Comparison of ENCODE assay signal across 8 mouse cellular contexts in genomic region chr17:23674271-23674952, GRCm38 (mm10). TPM values are rescaled to one million over a fixed set of nuclear protein-coding genes. Genes with fewer than 3 reads are reported as not detected.
DNase-seq lines count a peak whose midpoint lies in the region; ATAC-seq and TF ChIP-seq lines count a peak whose summit lies in the region.

No protein-coding gene starts in this region.

- peak overlapping the region; percentile 65 for H3K27ac ChIP-seq in kidney, adult 2 months (ENCODE audit: insufficient read depth, low read depth, low read length)
- no peak overlapping the region for H3K27ac ChIP-seq in forebrain, postnatal 0 days (ENCODE audit: low read depth, low read length)
- peak overlapping the region; percentile 60 for H3K27ac ChIP-seq in intestine, postnatal 0 days (ENCODE audit: low read depth, low read length)
- H3K27ac ChIP-seq in midbrain, postnatal 0 days (ENCODE audit: low read depth, low read length), result peak overlapping the region; percentile 72

- TF ChIP-seq POLR2A in kidney, adult 2 months (IDR thresholded peaks at IDR 0.05; ENCODE audit: low read depth, low read length), result no peak

- WGBS in kidney, adult 2 months, result 27% methylated on average over 9 of the region's 9 CpGs
- WGBS in forebrain, postnatal 0 days, result 38% methylated on average over 9 of the region's 9 CpGs
- 41% methylated on average over 9 of the region's 9 CpGs for WGBS in intestine, postnatal 0 days
- WGBS in midbrain, postnatal 0 days, result 34% methylated on average over 9 of the region's 9 CpGs

- no peaks in the 10 kb centered on the region for H3K27me3 ChIP-seq in kidney, adult 2 months (replicated peaks; ENCODE audit: control insufficient read depth, insufficient read depth, low read length)
- H3K27me3 ChIP-seq in forebrain, postnatal 0 days (ENCODE audit: insufficient read depth, low read length), result peaks cover 11% of the 10 kb centered on the region; the same call in 1 of the 2 replicates
- peaks cover 8% of the 10 kb centered on the region for H3K27me3 ChIP-seq in intestine, postnatal 0 days (replicated peaks; ENCODE audit: control insufficient read depth, insufficient read depth, low read length)
- peaks cover 7% of the 10 kb centered on the region for H3K27me3 ChIP-seq in midbrain, postnatal 0 days (ENCODE audit: insufficient read depth, low read length)

- peaks cover 7% of the 10 kb centered on the region; the same call in 1 of the 2 replicates for H3K4me1 ChIP-seq in kidney, adult 2 months (ENCODE audit: control insufficient read depth, insufficient read depth, low read length)
- peaks cover 18% of the 10 kb centered on the region; the same call in 1 of the 2 replicates for H3K4me1 ChIP-seq in forebrain, postnatal 0 days (ENCODE audit: insufficient read depth)
- H3K4me1 ChIP-seq in intestine, postnatal 0 days (replicated peaks; ENCODE audit: control insufficient read depth, insufficient read depth, low read length), result peaks cover 28% of the 10 kb centered on the region
- H3K4me1 ChIP-seq in midbrain, postnatal 0 days (ENCODE audit: insufficient read depth, low read length), result peaks cover 17% of the 10 kb centered on the region

- ATAC-seq in forebrain, postnatal 0 days, result no peak
- ATAC-seq in intestine, postnatal 0 days, result no peak
- ATAC-seq in midbrain, postnatal 0 days (ENCODE audit: low FRiP score), result no peak

- peak; percentile 43 for DNase-seq in kidney, adult 2 months
- no peak for DNase-seq in kidney, postnatal 4 days
- DNase-seq in adrenal gland, postnatal 36 days, result peak; percentile 28 to 31
- no peak for DNase-seq in forebrain, postnatal 0 days
- no peak for DNase-seq in midbrain, postnatal 0 days (ENCODE audit: low spot score)
- DNase-seq in left cerebral cortex, adult 11 months (ENCODE audit: low spot score), result no peak
- no peak for DNase-seq in spleen, postnatal 10 days (ENCODE audit: low spot score in 2 of 2)

- peak overlapping the region; percentile 72; the same call in 1 of the 2 replicates for H3K9ac ChIP-seq in forebrain, postnatal 0 days
- peak overlapping the region; percentile 50 for H3K9ac ChIP-seq in intestine, postnatal 0 days (ENCODE audit: low read depth, low read length)
- peak overlapping the region; percentile 69 for H3K9ac ChIP-seq in midbrain, postnatal 0 days (replicated peaks; ENCODE audit: low read length, poor library complexity, severe bottlenecking)

- H3K4me3 ChIP-seq in kidney, adult 2 months (ENCODE audit: insufficient read depth, low read depth, low read length), result peak overlapping the region; percentile 70
- peak overlapping the region; percentile 71 for H3K4me3 ChIP-seq in forebrain, postnatal 0 days (ENCODE audit: low read depth, low read length)
- peak overlapping the region; percentile 80 for H3K4me3 ChIP-seq in intestine, postnatal 0 days (ENCODE audit: low read depth, low read length)
- peak overlapping the region; percentile 59 for H3K4me3 ChIP-seq in midbrain, postnatal 0 days (ENCODE audit: low read depth, low read length)

- peak overlapping the region; percentile 85 for H3K4me2 ChIP-seq in forebrain, postnatal 0 days (ENCODE audit: low read depth)
- peak overlapping the region; percentile 97 for H3K4me2 ChIP-seq in intestine, postnatal 0 days (replicated peaks; ENCODE audit: low read depth)
- peak overlapping the region; percentile 79 for H3K4me2 ChIP-seq in midbrain, postnatal 0 days (ENCODE audit: low read depth, low read length, poor library complexity, severe bottlenecking)

- no peak for TF ChIP-seq CTCF in kidney, adult 2 months (conservative IDR thresholded peaks at IDR 0.05; ENCODE audit: insufficient read depth, insufficient read length, low read depth, low read length)
- no peak for TF ChIP-seq CTCF in forebrain, postnatal 0 days (IDR thresholded peaks at IDR 0.05; ENCODE audit: low read depth)
- TF ChIP-seq CTCF in intestine, postnatal 0 days (IDR thresholded peaks at IDR 0.05; ENCODE audit: low read depth), result no peak
- no peak for TF ChIP-seq CTCF in midbrain, postnatal 0 days (IDR thresholded peaks at IDR 0.05)

- no peaks in the 10 kb centered on the region for H3K36me3 ChIP-seq in kidney, adult 2 months (ENCODE audit: control insufficient read depth, insufficient read depth, low read length)
- 0 out of 2 replicates have a peak, but pooled peaks cover 6% of the 10 kb centered on the region for H3K36me3 ChIP-seq in forebrain, postnatal 0 days (ENCODE audit: insufficient read depth)
- H3K36me3 ChIP-seq in intestine, postnatal 0 days (ENCODE audit: control insufficient read depth, insufficient read depth), result peaks cover 7% of the 10 kb centered on the region; the same call in 1 of the 2 replicates
- H3K36me3 ChIP-seq in midbrain, postnatal 0 days (ENCODE audit: insufficient read depth, low read length), result peaks cover 4% of the 10 kb centered on the region

- no peaks in the 10 kb centered on the region for H3K9me3 ChIP-seq in forebrain, postnatal 0 days (ENCODE audit: low read length)
- no peaks in the 10 kb centered on the region for H3K9me3 ChIP-seq in intestine, postnatal 0 days (ENCODE audit: control insufficient read depth)
- H3K9me3 ChIP-seq in midbrain, postnatal 0 days (ENCODE audit: low read length), result no peaks in the 10 kb centered on the region

RNA-seq across cellular contexts. Expression of gene Thoc6, which starts 0.7 kb away (rescaled TPM):
- polyA plus RNA-seq in kidney, adult 2 months (2012; rRNA removed), result 14.2 and 15.7 TPM in 2 replicates
- total RNA-seq in adrenal gland, postnatal 36 days (2021), result 10 to 100 TPM; 28.6 to 30.3 TPM
- total RNA-seq in forebrain, postnatal 0 days (2014; rRNA removed), result 14.7 and 18.2 TPM in 2 replicates
- 18.0 and 21.1 TPM in 2 replicates for polyA plus RNA-seq in forebrain, postnatal 0 days (2015; fragmentation: Nextera tagmentation; extraction: Ambion mirVana)
- polyA plus RNA-seq in intestine, postnatal 0 days (2015; fragmentation: Nextera tagmentation; extraction: Ambion mirVana), result 14.7 and 15.5 TPM in 2 replicates
- 16.7 and 21.5 TPM in 2 replicates for total RNA-seq in midbrain, postnatal 0 days (2014; rRNA removed)
- 21.1 and 23.2 TPM in 2 replicates for polyA plus RNA-seq in midbrain, postnatal 0 days (2015; fragmentation: Nextera tagmentation; extraction: Ambion mirVana)

RNA-seq across cellular contexts. Expression of gene Hcfc1r1, which starts 1.0 kb away (rescaled TPM):
- polyA plus RNA-seq in kidney, adult 2 months (2012; rRNA removed), result 367 and 378 TPM in 2 replicates
- total RNA-seq in adrenal gland, postnatal 36 days (2021), result 100 to 1,000 TPM; 125 to 143 TPM
- total RNA-seq in forebrain, postnatal 0 days (2014; rRNA removed), result 82.3 and 84.6 TPM in 2 replicates
- 198 and 215 TPM in 2 replicates for polyA plus RNA-seq in forebrain, postnatal 0 days (2015; fragmentation: Nextera tagmentation; extraction: Ambion mirVana)
- 131 and 136 TPM in 2 replicates for polyA plus RNA-seq in intestine, postnatal 0 days (2015; fragmentation: Nextera tagmentation; extraction: Ambion mirVana)
- total RNA-seq in midbrain, postnatal 0 days (2014; rRNA removed), result 87.3 and 194 TPM in 2 replicates
- 210 and 212 TPM in 2 replicates for polyA plus RNA-seq in midbrain, postnatal 0 days (2015; fragmentation: Nextera tagmentation; extraction: Ambion mirVana)

RNA-seq across cellular contexts. Expression of gene Tnfrsf12a, which starts 2.9 kb away (rescaled TPM):
- 10.0 and 14.4 TPM in 2 replicates for polyA plus RNA-seq in kidney, adult 2 months (2012; rRNA removed)
- total RNA-seq in adrenal gland, postnatal 36 days (2021), result 100 to 1,000 TPM; 116 to 301 TPM
- 1.4 and 3.9 TPM in 2 replicates for total RNA-seq in forebrain, postnatal 0 days (2014; rRNA removed)
- 2.0 and 3.6 TPM in 2 replicates for polyA plus RNA-seq in forebrain, postnatal 0 days (2015; fragmentation: Nextera tagmentation; extraction: Ambion mirVana)
- polyA plus RNA-seq in intestine, postnatal 0 days (2015; fragmentation: Nextera tagmentation; extraction: Ambion mirVana), result 46.6 and 50.9 TPM in 2 replicates
- 3.9 and 4.2 TPM in 2 replicates for total RNA-seq in midbrain, postnatal 0 days (2014; rRNA removed)
- polyA plus RNA-seq in midbrain, postnatal 0 days (2015; fragmentation: Nextera tagmentation; extraction: Ambion mirVana), result 3.3 TPM in 2 replicates

RNA-seq across cellular contexts. Expression of gene Cldn6, which starts 4.6 kb away (rescaled TPM):
- 2.5 and 2.6 TPM in 2 replicates for polyA plus RNA-seq in kidney, adult 2 months (2012; rRNA removed)
- total RNA-seq in adrenal gland, postnatal 36 days (2021), result not detected
- 0.31 and 1.8 TPM in 2 replicates for total RNA-seq in forebrain, postnatal 0 days (2014; rRNA removed)
- polyA plus RNA-seq in forebrain, postnatal 0 days (2015; fragmentation: Nextera tagmentation; extraction: Ambion mirVana), result 0.39 and 0.76 TPM in 2 replicates
- 0.38 and 0.42 TPM in 2 replicates for polyA plus RNA-seq in intestine, postnatal 0 days (2015; fragmentation: Nextera tagmentation; extraction: Ambion mirVana)
- 0.60 and 0.99 TPM in 2 replicates for total RNA-seq in midbrain, postnatal 0 days (2014; rRNA removed)
- polyA plus RNA-seq in midbrain, postnatal 0 days (2015; fragmentation: Nextera tagmentation; extraction: Ambion mirVana), result 0.31 and 0.56 TPM in 2 replicates

RNA-seq across cellular contexts. Expression of gene Cldn9, which starts 9.4 kb away (rescaled TPM):
- polyA plus RNA-seq in kidney, adult 2 months (2012; rRNA removed), result 0.14 and 0.45 TPM in 2 replicates
- not detected for total RNA-seq in adrenal gland, postnatal 36 days (2021)
- total RNA-seq in forebrain, postnatal 0 days (2014; rRNA removed), result 0.54 TPM in 1 of 2 replicates, not detected in the other
- 0.25 and 0.62 TPM in 2 replicates for polyA plus RNA-seq in forebrain, postnatal 0 days (2015; fragmentation: Nextera tagmentation; extraction: Ambion mirVana)
- polyA plus RNA-seq in intestine, postnatal 0 days (2015; fragmentation: Nextera tagmentation; extraction: Ambion mirVana), result 0.23 and 0.34 TPM in 2 replicates
- 0.19 and 0.55 TPM in 2 replicates for total RNA-seq in midbrain, postnatal 0 days (2014; rRNA removed)
- polyA plus RNA-seq in midbrain, postnatal 0 days (2015; fragmentation: Nextera tagmentation; extraction: Ambion mirVana), result 0.25 TPM in 1 of 2 replicates, not detected in the other

Comparison
In these comparisons a context has a peak if more than half of its experiments do, and no peak if none do; other contexts are left out.
1. DNase-seq: peak in kidney, adult 2 months (single experiment) and adrenal gland, postnatal 36 days (2 of 2); none in kidney, postnatal 4 days (0 of 2), forebrain, postnatal 0 days (single experiment), midbrain, postnatal 0 days (single experiment), left cerebral cortex, adult 11 months (single experiment) and spleen, postnatal 10 days (0 of 2).
2. Peak in every context shown above with its lines, with median percentiles within 50 percentile points of each other: H3K4me3 ChIP-seq, H3K4me2 ChIP-seq and H3K9ac ChIP-seq.